Mouse (Mus musculus) liver, embryonic 13.5 days (tissue): ENCODE measurements around the gene Cpt1c. TPM values are rescaled to one million over a fixed set of nuclear protein-coding genes. Genes with fewer than 3 reads are reported as not detected.
A peak's percentile ranks its signal among the peaks of the same experiment; 100 is the strongest.

Experiments used
- ATAC-seq: fragments of 200-750 bp; cut with Nextera tagmentation; 2 replicates; pipeline ENCODE4 v1.8.0; 2017; ENCODE audit warnings: low read depth, mild to moderate bottlenecking, moderate number of reproducible peaks, moderate library complexity
- DNase-seq: peaks from one replicate; pipeline ENCODE4 v3.0.0; 2022
- H3K27ac ChIP-seq: fragments of 300-500 bp; sonication (generic); 2 replicates; pipeline ENCODE4 v1.5.1; 2015; ENCODE audit warnings: moderate library complexity, mild to moderate bottlenecking, inconsistent platforms
- H3K27me3 ChIP-seq: fragments of 300-500 bp; sonication (generic); 2 replicates; pipeline ENCODE4 v1.6.1; 2015; ENCODE audit warnings: mild to moderate bottlenecking, inconsistent platforms
- H3K36me3 ChIP-seq: fragments of 300-500 bp; sonication (generic); 2 replicates; pipeline ENCODE4 v1.6.1; 2015; ENCODE audit warnings: mild to moderate bottlenecking, inconsistent platforms
- H3K4me1 ChIP-seq: fragments of 300-500 bp; sonication (generic); replicated peaks from 2 replicates; pipeline ENCODE4 v1.6.1; 2015; ENCODE audit warnings: inconsistent platforms
- H3K4me2 ChIP-seq: fragments of 300-500 bp; sonication (generic); 2 replicates; pipeline ENCODE4 v1.6.1; 2015; ENCODE audit warnings: inconsistent platforms, mild to moderate bottlenecking, moderate library complexity
- H3K4me3 ChIP-seq: fragments of 300-500 bp; sonication (generic); replicated peaks from 2 replicates; pipeline ENCODE4 v1.5.1; 2015; ENCODE audit warnings: mild to moderate bottlenecking, inconsistent platforms
- H3K9ac ChIP-seq: fragments of 300-500 bp; sonication (generic); 2 replicates; pipeline ENCODE4 v1.6.1; 2015; ENCODE audit warnings: mild to moderate bottlenecking, inconsistent platforms
- H3K9me3 ChIP-seq: fragments of 300-500 bp; sonication (generic); replicated peaks from 2 replicates; pipeline ENCODE4 v1.6.1; 2016; ENCODE audit warnings: inconsistent platforms
- WGBS: fragments of 180-500 bp; shearing (Covaris S2); methylation state at CpG from one replicate; pipeline ENCODE4 v1.1.7; 2015; ENCODE audit not compliant: insufficient replicate concordance; 5-methylcytosine and 5-hydroxymethylcytosine counted together
- polyA plus RNA-seq: library from polyadenylated mRNA; unstranded; fragments of >200 nt; fragmentation: Nextera tagmentation; extraction: Ambion mirVana; gene quantifications from 2 replicates; pipeline ENCODE4 v1.2.1, GENCODE M21; 2015

Gene Cpt1c
- polyA plus RNA-seq, 1 experiment from 2014 or later = 2.3 TPM

DNA sequence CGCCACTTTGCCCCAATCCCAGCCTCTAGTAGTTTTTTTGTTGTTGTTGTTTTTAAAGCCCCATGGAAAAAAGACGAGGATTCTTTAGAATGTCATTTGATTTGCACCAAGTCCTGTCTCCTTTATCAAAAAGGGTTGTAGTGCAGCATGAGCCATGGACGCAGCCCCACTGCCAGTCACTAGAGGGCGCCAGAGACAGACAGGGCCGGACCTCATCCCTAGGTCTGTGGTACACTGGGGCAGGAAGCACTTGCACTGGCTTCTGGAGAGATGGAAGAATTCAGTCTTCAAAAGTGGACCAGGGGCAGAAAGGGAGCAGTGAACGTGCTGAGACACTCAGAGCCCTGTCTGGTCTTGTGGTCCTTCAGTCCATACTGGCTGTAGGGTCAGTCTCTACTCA lies 8.4 kb upstream of the Cpt1c start:
- no peaks in the 10 kb centered on the region for H3K27me3 ChIP-seq
- DNase-seq (peak; percentile 80), ATAC-seq (no peak)
- 28% methylated on average over 6 of the region's 6 CpGs for WGBS
- 0 out of 2 replicates have a peak overlapping the region, but pooled peaks have one; percentile 95 for H3K4me2 ChIP-seq
- H3K9me3 ChIP-seq = no peaks in the 10 kb centered on the region
- peak overlapping the region; percentile 93; the same call in 1 of the 2 replicates for H3K9ac ChIP-seq
- H3K27ac ChIP-seq = peak overlapping the region; percentile 88
- H3K4me1 ChIP-seq = peaks cover 39% of the 10 kb centered on the region
- H3K4me3 ChIP-seq = no peak overlapping the region
- H3K36me3 ChIP-seq = peaks cover 57% of the 10 kb centered on the region

DNA sequence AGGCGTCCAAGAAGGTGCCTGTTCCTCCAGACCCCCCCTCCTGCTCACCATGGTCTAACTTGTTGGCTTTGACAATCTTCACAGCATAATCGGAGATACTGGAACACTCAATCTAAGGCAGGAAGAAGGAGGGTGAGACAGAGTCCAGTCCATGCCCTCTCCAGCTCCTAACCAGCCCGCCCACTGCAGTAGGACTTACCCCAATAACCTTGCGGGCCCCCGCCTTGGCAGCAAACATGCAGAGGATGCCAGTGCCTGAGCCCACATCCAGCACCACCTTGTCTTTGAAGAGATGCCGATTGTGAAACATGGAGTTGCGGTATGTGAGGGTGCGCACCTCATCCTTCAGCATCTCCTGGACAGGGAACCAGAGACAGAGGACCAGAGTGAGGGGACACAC lies 6.9 kb upstream of the Cpt1c start:
- H3K9ac ChIP-seq = no peak overlapping the region
- ATAC-seq (no peak), DNase-seq (no peak)
- 88% methylated on average over 8 of the region's 8 CpGs for WGBS
- peaks cover 72% of the 10 kb centered on the region for H3K36me3 ChIP-seq
- no peaks in the 10 kb centered on the region for H3K27me3 ChIP-seq
- no peak overlapping the region for H3K4me3 ChIP-seq
- peaks cover 27% of the 10 kb centered on the region for H3K4me1 ChIP-seq
- no peak overlapping the region for H3K4me2 ChIP-seq
- no peaks in the 10 kb centered on the region for H3K9me3 ChIP-seq
- no peak overlapping the region for H3K27ac ChIP-seq

GRCm38 (mm10) chr7:44978300-44978699 lies 3.6 kb upstream of the Cpt1c start:
- ATAC-seq = no peak
- H3K9ac ChIP-seq = no peak overlapping the region
- H3K27ac ChIP-seq = no peak overlapping the region
- no peak for DNase-seq
- no peak overlapping the region for H3K4me2 ChIP-seq
- peaks cover 26% of the 10 kb centered on the region for H3K4me1 ChIP-seq
- peaks cover 76% of the 10 kb centered on the region for H3K36me3 ChIP-seq
- WGBS = 80% methylated on average over 3 of the region's 3 CpGs
- H3K4me3 ChIP-seq = no peak overlapping the region
- H3K27me3 ChIP-seq = no peaks in the 10 kb centered on the region
- no peaks in the 10 kb centered on the region for H3K9me3 ChIP-seq

- Histone ChIP-seq H3K4me1 (peaks cover 46% of the 10 kb centered on the region), H3K4me3 (0 out of 2 replicates have a peak overlapping the region, but pooled peaks have one; percentile 36), H3K9me3 (no peaks in the 10 kb centered on the region), H3K4me2 (peak overlapping the region; percentile 59), H3K27me3 (peaks cover 6% of the 10 kb centered on the region; the same call in 1 of the 2 replicates), H3K36me3 (peaks cover 48% of the 10 kb centered on the region), H3K27ac (peak overlapping the region; percentile 75), H3K9ac (no peak overlapping the region)
- WGBS = 26% methylated on average over 6 of the region's 6 CpGs
- ATAC-seq = no peak; the same call in 1 of the 2 replicates
- no peak for DNase-seq
Observed at GRCm38 (mm10) chr7:44975117-44975419, 417 bp upstream of the Cpt1c start.

GRCm38 (mm10) chr7:44973415-44974130 lies 1.1 kb downstream of the Cpt1c start:
- peak overlapping the region; percentile 75 for H3K27ac ChIP-seq
- H3K9ac ChIP-seq = 0 out of 2 replicates have a peak overlapping the region, but pooled peaks have one; percentile 27
- WGBS = 51% methylated on average over 14 of the region's 14 CpGs
- H3K27me3 ChIP-seq = peaks cover 6% of the 10 kb centered on the region; the same call in 1 of the 2 replicates
- peak overlapping the region; percentile 36 for H3K4me3 ChIP-seq
- no peaks in the 10 kb centered on the region for H3K9me3 ChIP-seq
- DNase-seq (no peak), ATAC-seq (no peak)
- peaks cover 51% of the 10 kb centered on the region for H3K4me1 ChIP-seq
- peak overlapping the region; percentile 59 for H3K4me2 ChIP-seq
- peaks cover 33% of the 10 kb centered on the region for H3K36me3 ChIP-seq

DNA sequence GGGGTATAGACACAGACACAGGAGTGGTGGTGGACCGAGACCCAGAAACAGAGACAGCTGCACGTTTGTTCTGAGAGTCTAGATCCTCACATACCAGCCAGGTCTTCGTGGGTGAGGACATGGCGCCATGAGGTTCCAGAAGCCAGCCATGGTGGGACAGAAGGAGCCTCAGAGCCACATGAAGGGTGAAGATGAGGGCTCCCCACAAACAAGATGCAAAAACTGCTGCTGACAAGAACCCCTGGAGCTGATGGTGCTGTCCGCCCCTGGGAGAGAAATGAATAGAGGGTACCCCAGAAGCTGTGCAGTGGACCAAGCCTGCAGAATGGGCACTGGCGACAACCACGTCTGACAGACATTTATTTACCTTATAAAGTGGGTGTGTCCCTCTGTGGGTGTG lies 3.5 kb downstream of the Cpt1c start:
- no peak overlapping the region for H3K27ac ChIP-seq
- peaks cover 8% of the 10 kb centered on the region for H3K36me3 ChIP-seq
- peaks cover 62% of the 10 kb centered on the region for H3K4me1 ChIP-seq
- no peak for DNase-seq
- peaks cover 6% of the 10 kb centered on the region; the same call in 1 of the 2 replicates for H3K27me3 ChIP-seq
- peak overlapping the region; percentile 78 for H3K4me2 ChIP-seq
- H3K9me3 ChIP-seq = no peaks in the 10 kb centered on the region
- 58% methylated on average over 7 of the region's 7 CpGs for WGBS
- no peak for ATAC-seq
- no peak overlapping the region for H3K9ac ChIP-seq
- H3K4me3 ChIP-seq = peak overlapping the region; percentile 56; the same call in 1 of the 2 replicates

DNA sequence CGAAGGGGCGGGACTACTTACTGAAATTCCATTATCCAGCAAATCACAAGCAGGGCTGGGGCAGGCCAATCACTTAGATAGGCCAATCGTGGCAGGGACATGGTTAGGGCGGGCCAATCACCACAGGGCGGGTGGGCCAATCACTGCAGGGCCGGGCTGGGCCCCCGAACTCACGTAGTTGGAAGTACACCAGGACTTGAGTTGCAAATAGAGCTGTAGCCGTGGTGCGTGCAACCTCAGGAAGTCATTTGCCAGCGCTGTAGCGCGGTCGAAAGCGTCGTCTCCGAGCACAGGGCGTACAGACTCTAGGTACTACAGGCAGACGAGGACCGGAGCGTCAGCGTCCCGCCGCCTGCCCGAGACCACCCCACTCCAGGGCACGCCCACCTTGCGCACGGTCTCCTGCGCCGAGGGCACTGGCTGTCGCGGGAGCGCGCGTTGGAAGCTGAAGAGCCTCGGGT lies 4.4 kb downstream of the Cpt1c start:
- Histone ChIP-seq H3K4me2 (peak overlapping the region; percentile 78), H3K36me3 (no peaks in the 10 kb centered on the region), H3K9ac (peak overlapping the region; percentile 59), H3K27ac (no peak overlapping the region), H3K4me3 (peak overlapping the region; percentile 56), H3K9me3 (no peaks in the 10 kb centered on the region), H3K27me3 (peaks cover 6% of the 10 kb centered on the region; the same call in 1 of the 2 replicates), H3K4me1 (peaks cover 57% of the 10 kb centered on the region)
- ATAC-seq (peak; percentile 84), DNase-seq (peak; percentile 70)
- WGBS = under 1% methylated on average over 36 of the region's 36 CpGs

DNA sequence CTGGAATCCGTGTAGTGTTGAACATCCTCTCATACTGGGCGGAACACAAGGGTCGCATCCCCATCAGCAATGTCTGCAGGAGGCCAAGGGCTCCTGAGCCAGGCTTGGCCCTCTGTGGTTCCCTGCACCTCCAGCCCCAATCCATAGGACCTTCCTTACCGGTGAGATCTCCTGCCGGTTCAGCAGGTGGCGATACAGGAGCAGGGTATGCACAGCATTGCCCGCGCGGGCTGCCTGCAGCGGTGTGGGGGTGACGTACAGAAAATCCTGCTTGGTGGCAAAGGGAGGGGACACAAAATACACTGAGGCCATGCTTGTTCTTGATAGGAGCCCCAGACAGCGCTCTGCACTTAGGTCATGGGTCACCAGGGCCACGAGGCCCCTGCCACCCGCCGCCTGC lies 8.0 kb downstream of the Cpt1c start:
- Histone ChIP-seq H3K27ac (no peak overlapping the region), H3K27me3 (peaks cover 6% of the 10 kb centered on the region; the same call in 1 of the 2 replicates), H3K4me2 (no peak overlapping the region), H3K4me1 (peaks cover 42% of the 10 kb centered on the region), H3K9me3 (no peaks in the 10 kb centered on the region), H3K4me3 (no peak overlapping the region), H3K9ac (no peak overlapping the region), H3K36me3 (no peaks in the 10 kb centered on the region)
- DNase-seq (no peak), ATAC-seq (no peak)
- 54% methylated on average over 15 of the region's 15 CpGs for WGBS

GRCm38 (mm10) chr7:44965975-44966374 lies 8.7 kb downstream of the Cpt1c start:
- Histone ChIP-seq H3K4me2 (no peak overlapping the region), H3K4me3 (no peak overlapping the region), H3K9ac (no peak overlapping the region), H3K4me1 (peaks cover 36% of the 10 kb centered on the region), H3K9me3 (no peaks in the 10 kb centered on the region), H3K27ac (no peak overlapping the region), H3K27me3 (no peaks in the 10 kb centered on the region), H3K36me3 (no peaks in the 10 kb centered on the region)
- ATAC-seq (no peak), DNase-seq (no peak)
- WGBS = 56% methylated on average over 7 of the region's 7 CpGs

GRCm38 (mm10) chr7:44964990-44965389 lies 9.7 kb downstream of the Cpt1c start:
- Histone ChIP-seq H3K4me3 (no peak overlapping the region), H3K9me3 (no peaks in the 10 kb centered on the region), H3K9ac (no peak overlapping the region), H3K4me2 (no peak overlapping the region), H3K27me3 (no peaks in the 10 kb centered on the region), H3K4me1 (peaks cover 27% of the 10 kb centered on the region), H3K27ac (no peak overlapping the region), H3K36me3 (no peaks in the 10 kb centered on the region)
- ATAC-seq (no peak), DNase-seq (no peak)
- WGBS = 88% methylated on average over 13 of the region's 13 CpGs

GRCm38 (mm10) chr7:44962831-44963230 lies 11.8 kb downstream of the Cpt1c start:
- Histone ChIP-seq H3K4me3 (no peak overlapping the region), H3K27me3 (no peaks in the 10 kb centered on the region), H3K27ac (no peak overlapping the region), H3K4me2 (no peak overlapping the region), H3K9me3 (no peaks in the 10 kb centered on the region), H3K36me3 (no peaks in the 10 kb centered on the region), H3K9ac (0 out of 2 replicates have a peak overlapping the region, but pooled peaks have one; percentile 22), H3K4me1 (peaks cover 25% of the 10 kb centered on the region)
- 68% methylated on average over 5 of the region's 5 CpGs for WGBS
- ATAC-seq = no peak
- no peak for DNase-seq

- Histone ChIP-seq H3K4me1 (peaks cover 20% of the 10 kb centered on the region), H3K4me2 (no peak overlapping the region), H3K9ac (no peak overlapping the region), H3K4me3 (no peak overlapping the region), H3K9me3 (no peaks in the 10 kb centered on the region), H3K36me3 (no peaks in the 10 kb centered on the region), H3K27ac (no peak overlapping the region), H3K27me3 (no peaks in the 10 kb centered on the region)
- ATAC-seq = no peak
- DNase-seq = no peak
- WGBS = 44% methylated on average over 8 of the region's 8 CpGs
Observed at GRCm38 (mm10) chr7:44962337-44962736, 12.3 kb downstream of the Cpt1c start.
